Mouse (Mus musculus): ENCODE data around the gene Themis. TPM values are rescaled to one million over a fixed set of nuclear protein-coding genes. Genes with fewer than 3 reads are reported as not detected.

Gene Themis
- polyA plus RNA-seq, 1 experiment from 2014 or later = not detected

DNA sequence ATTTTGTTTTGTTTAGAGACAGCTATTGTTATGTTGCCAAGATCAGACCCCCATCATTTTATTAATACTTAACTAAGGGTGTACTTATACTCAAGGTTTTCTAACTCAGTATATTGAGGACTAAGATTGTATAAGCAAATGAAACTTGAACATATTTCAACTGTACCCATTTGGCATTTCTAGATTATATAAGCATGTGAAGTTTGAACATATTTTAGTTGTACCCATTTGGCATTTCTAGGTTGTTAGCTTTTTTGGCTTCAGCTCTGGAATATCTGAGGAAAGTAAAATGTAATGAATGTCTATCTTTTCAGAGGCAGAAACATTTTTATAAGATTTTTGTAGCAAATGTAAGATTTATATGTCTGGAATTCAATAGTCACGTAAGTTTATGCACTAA is 27.9 kb downstream of the Themis start:
- 93% methylated on average over 1 of the region's 1 CpGs for WGBS
- no peak overlapping the region for H3K27ac ChIP-seq
- H3K9ac ChIP-seq = no peak overlapping the region
- no peaks in the 10 kb centered on the region for H3K27me3 ChIP-seq
- H3K36me3 ChIP-seq = no peaks in the 10 kb centered on the region
- no peaks in the 10 kb centered on the region for H3K9me3 ChIP-seq
- H3K4me3 ChIP-seq = no peak overlapping the region
- no peak overlapping the region for H3K4me2 ChIP-seq
- no peak for ATAC-seq (ENCODE audit: low FRiP score)
- H3K4me1 ChIP-seq (replicated peaks) = no peaks in the 10 kb centered on the region

DNA sequence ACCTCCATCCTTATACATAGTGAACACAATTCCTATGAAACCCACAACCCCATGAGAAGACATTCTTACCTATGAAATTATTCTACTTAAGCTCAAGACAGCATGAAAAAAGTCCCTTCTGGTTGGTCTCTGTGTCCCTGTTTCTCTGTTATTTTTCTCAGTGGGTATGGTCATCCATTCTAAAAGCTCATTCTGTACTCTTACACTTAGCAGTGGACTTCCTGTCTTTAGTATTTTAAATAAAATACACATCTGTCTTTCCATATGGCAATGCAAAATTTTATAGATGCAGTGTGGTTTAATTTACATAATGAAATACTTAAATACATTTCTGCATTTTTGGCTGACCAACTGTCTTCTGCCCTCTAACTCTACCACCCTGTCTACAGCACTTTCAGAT is 30.0 kb downstream of the Themis start:
- no peak for ATAC-seq (ENCODE audit: low FRiP score)
- no peaks in the 10 kb centered on the region for H3K4me1 ChIP-seq (replicated peaks)
- no peak overlapping the region for H3K27ac ChIP-seq
- no peaks in the 10 kb centered on the region for H3K36me3 ChIP-seq
- H3K9ac ChIP-seq = no peak overlapping the region
- no peaks in the 10 kb centered on the region for H3K9me3 ChIP-seq
- no peaks in the 10 kb centered on the region for H3K27me3 ChIP-seq
- no peak overlapping the region for H3K4me2 ChIP-seq
- H3K4me3 ChIP-seq = no peak overlapping the region

DNA sequence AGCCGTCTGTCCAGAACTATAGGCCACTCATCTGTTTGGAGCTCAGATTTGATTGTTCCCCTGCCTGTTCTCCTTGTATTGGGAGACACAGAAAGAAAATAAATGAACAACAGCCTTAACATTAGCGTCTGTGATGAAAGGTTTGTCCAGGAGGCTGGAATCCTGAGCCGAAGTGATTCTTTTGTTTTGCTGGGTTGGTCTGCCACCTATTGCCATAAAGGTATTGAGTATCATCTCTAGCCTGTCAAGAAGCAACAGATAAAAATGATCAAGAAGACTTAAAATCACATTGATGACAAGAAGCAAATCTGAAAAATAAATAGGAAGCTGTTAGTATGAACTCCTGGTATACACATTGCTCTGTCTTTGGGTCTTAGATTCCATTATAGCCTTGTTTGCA is 53.7 kb downstream of the Themis start:
- WGBS = 65% methylated on average over 3 of the region's 3 CpGs

DNA sequence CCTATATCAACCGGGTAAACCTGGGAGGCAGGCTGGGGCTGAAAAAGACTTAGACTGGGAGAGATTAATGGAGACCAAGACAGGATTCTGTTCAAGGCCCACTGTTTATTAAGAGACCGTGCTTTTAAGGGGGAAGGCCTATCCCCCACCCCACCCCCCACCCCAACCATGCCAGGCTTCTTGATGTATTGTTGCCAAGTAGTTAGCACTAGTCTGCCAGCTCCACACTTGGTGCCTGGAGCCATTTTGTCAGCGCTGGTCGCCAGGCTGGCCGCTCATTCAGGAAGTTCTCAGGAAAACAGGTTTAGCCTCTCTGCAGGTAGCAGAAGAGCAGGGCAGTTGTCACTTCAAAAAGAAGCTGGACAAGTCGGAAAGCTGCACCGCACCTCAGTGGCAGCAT is 55.1 kb downstream of the Themis start:
- Histone ChIP-seq H3K4me2 (no peak overlapping the region), H3K27ac (no peak overlapping the region), H3K4me3 (no peak overlapping the region), H3K9me3 (no peaks in the 10 kb centered on the region), H3K9ac (no peak overlapping the region), H3K27me3 (no peaks in the 10 kb centered on the region), H3K36me3 (no peaks in the 10 kb centered on the region), H3K4me1 (replicated peaks) (no peaks in the 10 kb centered on the region)
- no peak for ATAC-seq (ENCODE audit: low FRiP score)
- WGBS = 93% methylated on average over 7 of the region's 7 CpGs

More for the DNA sequence above, 53.7 kb downstream of the Themis start:
- Histone ChIP-seq H3K4me1 (replicated peaks) (no peaks in the 10 kb centered on the region), H3K9me3 (no peaks in the 10 kb centered on the region), H3K27me3 (no peaks in the 10 kb centered on the region), H3K9ac (no peak overlapping the region), H3K27ac (no peak overlapping the region), H3K4me2 (no peak overlapping the region), H3K4me3 (no peak overlapping the region), H3K36me3 (no peaks in the 10 kb centered on the region)
- ATAC-seq (ENCODE audit: low FRiP score) = no peak

DNA sequence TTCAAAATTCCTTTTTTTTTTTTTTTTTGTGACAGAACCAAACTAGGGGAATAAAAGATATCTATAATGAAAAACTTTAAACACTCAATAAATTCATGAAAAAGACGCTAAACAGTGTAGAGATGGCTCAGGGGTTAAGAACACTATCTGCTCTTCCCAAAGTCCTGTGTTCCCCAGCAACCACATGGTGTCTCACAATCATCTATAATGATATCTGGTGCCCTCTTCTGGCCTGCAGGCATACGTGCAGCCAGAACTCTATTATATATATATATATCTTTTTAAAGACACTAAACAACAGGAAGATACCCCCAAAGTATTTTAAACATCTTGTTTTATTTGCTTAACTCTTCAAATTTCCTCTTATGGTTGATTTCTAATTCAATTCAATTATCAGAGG is 62.0 kb downstream of the Themis start:
- Histone ChIP-seq H3K9me3 (no peaks in the 10 kb centered on the region), H3K36me3 (no peaks in the 10 kb centered on the region), H3K4me2 (no peak overlapping the region), H3K4me3 (no peak overlapping the region), H3K9ac (no peak overlapping the region), H3K27me3 (no peaks in the 10 kb centered on the region), H3K4me1 (replicated peaks) (no peaks in the 10 kb centered on the region), H3K27ac (no peak overlapping the region)
- WGBS = 9% methylated on average over 2 of the region's 2 CpGs
- ATAC-seq (ENCODE audit: low FRiP score) = no peak

DNA sequence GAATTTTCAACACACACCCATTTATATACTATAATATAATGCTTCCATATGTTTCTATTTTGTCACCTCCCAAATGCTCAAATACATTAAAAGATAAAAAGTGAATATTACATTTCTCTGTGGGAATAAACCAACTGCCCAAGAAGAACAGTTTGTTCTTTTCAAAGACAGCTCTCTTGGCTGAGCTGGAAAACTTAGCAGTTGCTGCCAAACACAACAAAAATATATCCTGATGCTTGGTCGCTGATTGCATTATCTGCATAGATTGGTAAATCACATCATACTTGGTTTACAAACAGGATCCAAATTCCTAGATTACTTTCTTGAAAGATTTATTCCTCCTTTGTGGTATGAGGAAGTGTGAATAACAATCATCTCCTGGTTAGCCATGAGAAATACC is 69.8 kb downstream of the Themis start:
- no peak for ATAC-seq (ENCODE audit: low FRiP score)
- Histone ChIP-seq H3K4me3 (no peak overlapping the region), H3K36me3 (no peaks in the 10 kb centered on the region), H3K4me1 (replicated peaks) (no peaks in the 10 kb centered on the region), H3K9me3 (0 out of 2 replicates have a peak, but pooled peaks cover 4% of the 10 kb centered on the region), H3K27ac (no peak overlapping the region), H3K9ac (no peak overlapping the region), H3K27me3 (no peaks in the 10 kb centered on the region), H3K4me2 (no peak overlapping the region)
- 98% methylated on average over 1 of the region's 1 CpGs for WGBS

DNA sequence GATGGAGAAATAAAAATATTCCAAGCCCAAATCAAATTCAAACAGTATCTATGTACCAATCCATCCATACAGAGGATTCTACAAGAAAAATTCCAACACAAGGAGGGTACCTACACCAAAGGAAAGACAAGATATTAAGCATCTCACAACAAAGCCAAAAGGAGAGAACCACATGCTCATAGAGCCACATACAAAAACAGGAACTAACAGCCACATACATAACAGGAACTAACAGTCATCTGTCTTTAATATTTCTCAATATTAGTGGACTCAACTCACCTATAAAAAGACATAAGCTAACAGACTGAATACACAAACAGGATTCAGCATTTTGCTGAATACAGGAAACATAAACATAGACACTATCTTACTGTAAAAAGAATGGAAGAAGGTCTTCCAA is 78.3 kb downstream of the Themis start:
- no peak overlapping the region for H3K9ac ChIP-seq
- no peak overlapping the region for H3K27ac ChIP-seq
- H3K27me3 ChIP-seq = no peaks in the 10 kb centered on the region
- H3K36me3 ChIP-seq = no peaks in the 10 kb centered on the region
- H3K4me1 ChIP-seq (replicated peaks) = no peaks in the 10 kb centered on the region
- no peaks in the 10 kb centered on the region for H3K9me3 ChIP-seq
- H3K4me2 ChIP-seq = no peak overlapping the region
- H3K4me3 ChIP-seq = no peak overlapping the region
- no peak for ATAC-seq (ENCODE audit: low FRiP score)

DNA sequence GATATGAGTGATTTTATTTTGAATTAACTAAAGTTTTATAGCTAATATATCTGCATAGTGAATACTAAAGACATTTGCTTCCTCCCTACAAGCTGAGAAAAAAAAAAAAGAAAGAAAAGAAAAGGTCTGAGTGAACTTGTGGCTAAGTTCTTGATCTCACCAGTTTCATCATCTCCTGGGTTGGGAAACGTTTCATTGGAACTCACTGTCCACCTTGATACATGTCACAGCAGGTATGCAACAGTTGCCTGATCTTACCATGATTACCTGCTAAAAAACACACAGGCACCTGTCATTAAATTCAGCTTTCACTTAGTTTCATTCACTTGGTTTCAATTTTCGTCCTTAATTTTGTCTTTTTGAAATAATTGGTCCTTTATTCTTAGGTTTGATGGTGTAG is 85.2 kb downstream of the Themis start:
- Histone ChIP-seq H3K4me3 (no peak overlapping the region), H3K4me2 (no peak overlapping the region), H3K27me3 (no peaks in the 10 kb centered on the region), H3K36me3 (no peaks in the 10 kb centered on the region), H3K9ac (no peak overlapping the region), H3K4me1 (replicated peaks) (no peaks in the 10 kb centered on the region), H3K27ac (no peak overlapping the region), H3K9me3 (no peaks in the 10 kb centered on the region)
- ATAC-seq (ENCODE audit: low FRiP score) = no peak
- 76% methylated on average over 2 of the region's 2 CpGs for WGBS

DNA sequence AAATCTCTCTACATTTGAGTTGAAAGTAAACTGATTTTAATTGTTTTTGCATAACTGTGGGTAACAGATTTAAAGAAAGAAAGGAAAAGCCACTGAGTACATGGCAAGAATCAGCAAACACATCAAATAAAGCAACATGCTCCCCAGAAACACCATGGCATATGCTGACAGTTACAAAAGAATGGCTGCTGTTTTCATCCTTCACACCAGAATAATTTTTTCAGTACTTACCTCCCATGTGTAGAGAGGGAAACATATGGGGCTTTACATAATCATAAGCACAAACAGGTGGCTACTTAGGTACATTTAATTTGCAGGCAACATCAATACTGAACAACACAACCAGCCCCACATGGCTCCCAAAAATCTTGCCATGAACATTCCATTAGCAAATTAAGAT is 86.8 kb downstream of the Themis start:
- Histone ChIP-seq H3K27ac (no peak overlapping the region), H3K36me3 (no peaks in the 10 kb centered on the region), H3K9me3 (no peaks in the 10 kb centered on the region), H3K4me1 (replicated peaks) (no peaks in the 10 kb centered on the region), H3K27me3 (no peaks in the 10 kb centered on the region), H3K4me3 (no peak overlapping the region), H3K4me2 (no peak overlapping the region), H3K9ac (no peak overlapping the region)
- ATAC-seq (ENCODE audit: low FRiP score) = no peak

DNA sequence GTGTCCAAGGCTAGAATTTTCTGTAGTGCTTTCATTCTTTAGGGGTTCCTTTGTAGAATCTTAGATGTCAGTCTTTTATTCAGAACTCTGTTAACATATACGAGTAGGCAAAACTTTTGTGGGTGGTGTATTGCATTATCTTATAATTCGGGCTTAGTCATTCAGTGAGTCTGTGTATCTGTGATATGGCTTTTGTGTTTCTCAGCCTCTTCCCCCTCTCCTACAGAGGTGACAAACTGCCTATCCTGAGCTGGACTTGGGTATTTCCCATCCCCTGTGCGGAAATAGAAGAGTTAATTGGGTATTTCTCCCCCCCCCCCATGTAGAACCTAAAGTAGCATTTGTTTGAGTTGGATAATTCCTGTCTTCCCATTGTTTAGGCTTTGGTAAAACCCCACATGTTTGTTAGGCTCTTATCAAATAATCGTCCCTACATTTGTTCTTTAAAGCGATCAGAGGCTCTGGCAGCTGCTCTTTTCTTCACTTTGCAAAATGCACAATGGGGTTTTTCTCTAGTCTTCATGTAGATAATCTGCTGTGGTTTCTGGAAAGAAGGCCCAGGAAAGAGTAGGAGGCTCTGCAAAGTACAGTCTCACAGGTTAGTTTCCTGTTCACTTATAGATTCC is 108.7 kb downstream of the Themis start:
- WGBS = 86% methylated on average over 5 of the region's 5 CpGs
- H3K4me2 ChIP-seq = no peak overlapping the region
- no peaks in the 10 kb centered on the region for H3K4me1 ChIP-seq (replicated peaks)
- no peak for ATAC-seq (ENCODE audit: low FRiP score)
- H3K27ac ChIP-seq = no peak overlapping the region
- no peak overlapping the region for H3K4me3 ChIP-seq
- H3K9ac ChIP-seq = no peak overlapping the region
- no peaks in the 10 kb centered on the region for H3K9me3 ChIP-seq
- no peaks in the 10 kb centered on the region for H3K27me3 ChIP-seq
- H3K36me3 ChIP-seq = no peaks in the 10 kb centered on the region

DNA sequence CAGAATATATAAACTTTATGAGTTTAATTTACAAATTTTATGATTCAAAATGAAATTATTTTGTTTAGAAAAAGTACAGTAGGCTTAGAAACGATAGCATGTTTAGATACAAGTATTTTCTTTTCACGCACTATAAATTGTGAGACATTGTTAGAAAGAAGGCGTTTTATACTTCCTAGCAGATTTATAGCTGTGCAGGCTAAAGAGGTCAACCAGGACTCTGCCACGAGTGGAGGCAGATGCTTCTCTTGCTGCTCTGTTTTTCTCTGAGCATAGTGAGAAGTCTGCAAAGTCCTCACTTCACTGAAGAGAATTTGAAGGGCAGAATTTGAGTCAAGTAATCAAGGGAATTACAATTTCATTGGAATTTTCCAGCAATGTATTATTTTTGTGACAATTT is 131.3 kb downstream of the Themis start:
- Histone ChIP-seq H3K4me1 (replicated peaks) (no peaks in the 10 kb centered on the region), H3K9ac (no peak overlapping the region), H3K36me3 (no peaks in the 10 kb centered on the region), H3K27ac (no peak overlapping the region), H3K9me3 (no peaks in the 10 kb centered on the region), H3K27me3 (no peaks in the 10 kb centered on the region), H3K4me2 (no peak overlapping the region), H3K4me3 (no peak overlapping the region)
- no peak for ATAC-seq (ENCODE audit: low FRiP score)
- WGBS = 79% methylated on average over 4 of the region's 4 CpGs

DNA sequence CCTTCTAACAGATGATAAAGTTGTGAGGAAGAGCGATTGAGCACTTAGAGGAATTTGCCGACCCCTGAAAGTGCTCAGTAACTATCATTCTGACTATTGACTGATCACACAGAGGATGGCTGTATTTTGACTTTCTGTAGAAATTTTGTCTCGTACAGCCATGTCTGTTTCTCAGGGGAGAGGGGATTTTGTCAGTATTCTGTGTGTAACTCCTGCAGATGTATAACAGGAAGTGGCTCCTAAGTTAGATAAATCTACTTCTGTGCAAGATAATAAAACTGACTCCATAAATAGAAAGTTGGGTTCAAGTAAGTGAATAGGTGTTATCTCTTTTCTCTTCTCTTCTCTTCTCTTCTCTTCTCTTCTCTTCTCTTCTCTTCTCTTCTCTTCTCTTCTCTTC is 137.0 kb downstream of the Themis start:
- no peaks in the 10 kb centered on the region for H3K9me3 ChIP-seq
- H3K27ac ChIP-seq = no peak overlapping the region
- H3K4me2 ChIP-seq = no peak overlapping the region
- WGBS = 81% methylated on average over 3 of the region's 3 CpGs
- no peaks in the 10 kb centered on the region for H3K36me3 ChIP-seq
- no peak overlapping the region for H3K4me3 ChIP-seq
- H3K4me1 ChIP-seq (replicated peaks) = no peaks in the 10 kb centered on the region
- ATAC-seq (ENCODE audit: low FRiP score) = no peak
- no peak overlapping the region for H3K9ac ChIP-seq
- no peaks in the 10 kb centered on the region for H3K27me3 ChIP-seq

DNA sequence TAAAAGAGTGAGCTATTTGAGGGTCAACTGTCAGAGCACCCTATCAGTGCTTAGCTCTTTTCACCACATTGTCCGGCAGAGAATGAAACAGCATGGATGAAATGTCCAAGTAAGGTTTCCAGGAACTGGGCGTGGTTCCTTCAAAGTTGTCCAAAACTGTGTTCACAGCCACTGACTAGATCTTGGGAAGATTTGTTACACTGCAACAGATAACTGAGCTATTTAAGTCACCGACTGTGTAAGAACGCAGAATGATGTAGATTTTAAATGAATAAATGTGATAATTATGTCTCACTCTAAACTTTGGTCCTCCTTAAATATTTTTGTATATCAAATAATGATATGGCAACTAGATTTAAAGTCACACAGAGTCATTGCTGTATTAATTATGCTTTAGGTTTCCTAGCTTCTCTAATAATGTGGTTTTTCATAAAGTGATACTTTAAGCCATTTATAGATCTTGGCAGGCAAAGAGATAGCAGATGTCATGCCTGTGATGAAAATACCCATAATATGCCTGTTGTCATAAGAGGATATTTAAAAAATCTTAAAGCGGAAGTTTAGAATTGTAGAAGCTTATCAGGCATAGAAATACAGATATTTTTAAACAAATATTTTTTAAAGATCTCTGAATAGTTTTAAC is 143.9 kb downstream of the Themis start:
- 87% methylated on average over 5 of the region's 5 CpGs for WGBS
- no peak overlapping the region for H3K4me3 ChIP-seq
- no peak for ATAC-seq (ENCODE audit: low FRiP score)

More for the DNA sequence above, 143.9 kb downstream of the Themis start:
- Histone ChIP-seq H3K27ac (no peak overlapping the region), H3K9ac (no peak overlapping the region), H3K36me3 (no peaks in the 10 kb centered on the region), H3K4me1 (replicated peaks) (no peaks in the 10 kb centered on the region), H3K4me2 (no peak overlapping the region), H3K27me3 (no peaks in the 10 kb centered on the region), H3K9me3 (no peaks in the 10 kb centered on the region)
